In genomic region chr11:117248734-117249248, GRCm38 (mm10) we compare ENCODE assay signal across 9 mouse cellular contexts. TPM values are rescaled to one million over a fixed set of nuclear protein-coding genes. Genes with fewer than 3 reads are reported as not detected.
DNase-seq lines count a peak whose midpoint lies in the region; ATAC-seq and TF ChIP-seq lines count a peak whose summit lies in the region.
"Had no signal": no experiment of that assay in that cellular context is flagged by ENCODE, and none has a peak within 500 bp of the region (broad histone marks: within the 10 kb centered on the region; RNA-seq: fewer than 3 reads in every experiment).

No protein-coding gene starts in this region.

- no peak overlapping the region for H3K4me3 ChIP-seq in forebrain, postnatal 0 days (ENCODE audit: low read depth, low read length)
- H3K4me3 ChIP-seq in midbrain, embryonic 13.5 days (replicated peaks): no peak overlapping the region

- H3K27ac ChIP-seq in forebrain, postnatal 0 days (ENCODE audit: low read depth, low read length): peak overlapping the region; percentile 76
- H3K27ac ChIP-seq in midbrain, embryonic 13.5 days: peak overlapping the region; percentile 65

- H3K36me3 ChIP-seq in forebrain, postnatal 0 days (ENCODE audit: insufficient read depth): no peaks in the 10 kb centered on the region
- H3K36me3 ChIP-seq in midbrain, embryonic 13.5 days: no peaks in the 10 kb centered on the region

- H3K9ac ChIP-seq in forebrain, postnatal 0 days: no peak overlapping the region
- no peak overlapping the region for H3K9ac ChIP-seq in midbrain, embryonic 13.5 days (replicated peaks)

- TF ChIP-seq CTCF in forebrain, postnatal 0 days (IDR thresholded peaks at IDR 0.05; ENCODE audit: low read depth): no peak

- H3K4me2 ChIP-seq in forebrain, postnatal 0 days (ENCODE audit: low read depth): no peak overlapping the region
- no peak overlapping the region for H3K4me2 ChIP-seq in midbrain, embryonic 13.5 days (replicated peaks)

- H3K4me1 ChIP-seq in forebrain, postnatal 0 days (ENCODE audit: insufficient read depth): peaks cover 15% of the 10 kb centered on the region
- peaks cover 20% of the 10 kb centered on the region for H3K4me1 ChIP-seq in midbrain, embryonic 13.5 days (replicated peaks)

- peak; percentile 50 for DNase-seq in layer of hippocampus, adult 9-11 months
- no peak for DNase-seq in layer of hippocampus, adult 9-10 months (ENCODE audit: low spot score)
- DNase-seq in forebrain, postnatal 0 days: peak; percentile 77
- no peak for DNase-seq in adrenal gland, postnatal 25 days
- DNase-seq in ovary, postnatal 10 days (ENCODE audit: low spot score): no peak
- DNase-seq in frontal cortex, postnatal 25 days (ENCODE audit: low spot score in 2 of 2): no peak

- no peaks in the 10 kb centered on the region for H3K27me3 ChIP-seq in forebrain, postnatal 0 days (ENCODE audit: insufficient read depth, low read length)
- H3K27me3 ChIP-seq in midbrain, embryonic 13.5 days: no peaks in the 10 kb centered on the region

- peak; percentile 35; the same call in 1 of the 2 replicates for ATAC-seq in common myeloid progenitor, adult 5-6 weeks (replicated peaks; ENCODE audit: low read depth, poor library complexity, severe bottlenecking)
- peak; percentile 90 for ATAC-seq in forebrain, postnatal 0 days
- peak; percentile 78 for ATAC-seq in midbrain, embryonic 13.5 days

- no peaks in the 10 kb centered on the region for H3K9me3 ChIP-seq in forebrain, postnatal 0 days (ENCODE audit: low read length)
- H3K9me3 ChIP-seq in midbrain, embryonic 13.5 days: no peaks in the 10 kb centered on the region
- H3K9me3 ChIP-seq: megakaryocyte, embryonic 14.5 days had no signal

- 20% methylated on average over 11 of the region's 11 CpGs for WGBS in forebrain, postnatal 0 days
- 39% methylated on average over 11 of the region's 11 CpGs for WGBS in midbrain, embryonic 13.5 days

RNA-seq across cellular contexts. Expression of gene Sept9, which starts 49.3 kb away (rescaled TPM):
- total RNA-seq in common myeloid progenitor, adult 5-6 weeks (2017): 123 and 130 TPM in 2 replicates
- total RNA-seq in forebrain, postnatal 0 days (2014; rRNA removed): 99.3 and 112 TPM in 2 replicates
- 99.7 and 112 TPM in 2 replicates for polyA plus RNA-seq in forebrain, postnatal 0 days (2015; fragmentation: Nextera tagmentation; extraction: Ambion mirVana)
- 121 and 125 TPM in 2 replicates for polyA plus RNA-seq in midbrain, embryonic 13.5 days (2015; fragmentation: Nextera tagmentation; extraction: Ambion mirVana)
- total RNA-seq in adrenal gland, postnatal 25 days (2021): 122 and 148 TPM in 2 replicates

Comparison
In these comparisons a context has a peak if more than half of its experiments do, and no peak if none do; other contexts are left out.
1. DNase-seq: peak in layer of hippocampus, adult 9-11 months (single experiment) and forebrain, postnatal 0 days (single experiment); none in layer of hippocampus, adult 9-10 months (single experiment), adrenal gland, postnatal 25 days (single experiment), ovary, postnatal 10 days (single experiment) and frontal cortex, postnatal 25 days (0 of 2).
2. ATAC-seq: peak in every context shown above with its lines; median percentile 90 in forebrain, postnatal 0 days; 78 in midbrain, embryonic 13.5 days; 35 in common myeloid progenitor, adult 5-6 weeks.